Mouse (Mus musculus) forebrain, embryonic 14.5 days (tissue): ENCODE data around the gene Kcnh6. TPM values are rescaled to one million over a fixed set of nuclear protein-coding genes. Genes with fewer than 3 reads are reported as not detected.

ENCODE experiments used
- ATAC-seq: fragments of 200-750 bp; cut with Nextera tagmentation; 2 replicates; pipeline ENCODE4 v1.8.0; 2017; ENCODE audit warnings: mild to moderate bottlenecking, moderate library complexity
- DNase-seq: peaks from one replicate; pipeline ENCODE4 v3.0.0-alpha.2; 2015; ENCODE audit warnings: low spot score
- H3K27ac ChIP-seq: fragments of 300-500 bp; sonication (generic); 2 replicates; pipeline ENCODE4 v1.5.1; 2014; ENCODE audit warnings: low read depth, mild to moderate bottlenecking, control low read depth, low read length, moderate library complexity
- H3K27me3 ChIP-seq: fragments of 300-500 bp; sonication (generic); replicated peaks from 2 replicates; pipeline ENCODE4 v1.6.1; 2014; ENCODE audit warnings: low read length, control low read depth, mixed read lengths; ENCODE audit not compliant: control insufficient read depth, insufficient read depth
- H3K36me3 ChIP-seq: fragments of 300-500 bp; sonication (generic); 2 replicates; pipeline ENCODE4 v1.6.1; 2014; ENCODE audit warnings: low read length, control low read depth; ENCODE audit not compliant: control insufficient read depth, insufficient read depth
- H3K4me1 ChIP-seq: fragments of 300-500 bp; sonication (generic); 2 replicates; pipeline ENCODE4 v1.6.1; 2014; ENCODE audit warnings: antibody characterized with exemption, low read length, control low read depth; ENCODE audit not compliant: control insufficient read depth, insufficient read depth
- H3K4me2 ChIP-seq: fragments of 300-500 bp; sonication (generic); 2 replicates; pipeline ENCODE4 v1.6.1; 2014; ENCODE audit warnings: mild to moderate bottlenecking, control low read depth, low read length
- H3K4me3 ChIP-seq: fragments of 300-500 bp; sonication (generic); 2 replicates; pipeline ENCODE4 v1.5.1; 2014; ENCODE audit warnings: low read depth, low read length, control low read depth
- H3K9ac ChIP-seq: fragments of 300-500 bp; sonication (generic); 2 replicates; pipeline ENCODE4 v1.6.1; 2014; ENCODE audit warnings: mild to moderate bottlenecking, low read length, control low read depth, moderate library complexity
- H3K9me3 ChIP-seq: fragments of 300-500 bp; sonication (generic); replicated peaks from 2 replicates; pipeline ENCODE4 v1.6.1; 2016; ENCODE audit warnings: low read length, control low read depth, mixed read lengths; ENCODE audit not compliant: control insufficient read depth
- WGBS: fragments of 180-500 bp; shearing (Covaris S2); extraction: QIAGEN DNeasy Blood & Tissue Kit; methylation state at CpG from one replicate; pipeline ENCODE4 v1.1.7; 2014; 5-methylcytosine and 5-hydroxymethylcytosine counted together
- polyA plus RNA-seq: library from polyadenylated mRNA; unstranded; fragments of >200 nt; fragmentation: Nextera tagmentation; extraction: Ambion mirVana; gene quantifications from 2 replicates; pipeline ENCODE4 v1.2.1, GENCODE M21; 2014

Gene Kcnh6
- polyA plus RNA-seq, 1 experiment from 2014 or later: 0.48 TPM

DNA sequence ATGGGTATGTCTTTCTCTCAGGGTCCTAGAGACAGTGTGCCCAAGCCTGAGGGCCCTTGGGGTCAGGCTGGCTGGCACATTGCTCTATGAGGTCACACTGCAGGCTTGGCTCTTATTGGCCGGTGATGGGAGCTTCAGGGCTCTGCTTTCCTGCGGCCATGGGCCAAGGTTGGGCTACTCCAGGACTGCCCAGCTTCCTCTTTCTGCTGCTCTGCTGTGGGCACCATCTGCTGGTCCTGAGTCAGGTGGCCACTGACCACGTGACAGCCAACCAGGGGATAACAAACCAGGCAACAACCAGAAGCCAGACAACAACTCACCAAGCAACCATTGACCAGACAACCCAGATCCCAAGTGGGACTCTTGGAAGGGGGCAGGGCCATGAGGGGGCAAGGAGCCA is 32.9 kb upstream of the Kcnh6 start:
- Histone ChIP-seq H3K9ac (no peak overlapping the region), H3K4me1 (no peaks in the 10 kb centered on the region), H3K36me3 (no peaks in the 10 kb centered on the region), H3K27me3 (no peaks in the 10 kb centered on the region), H3K4me2 (no peak overlapping the region), H3K27ac (no peak overlapping the region), H3K4me3 (no peak overlapping the region), H3K9me3 (no peaks in the 10 kb centered on the region)
- 78% methylated on average over 3 of the region's 3 CpGs for WGBS
- DNase-seq: no peak
- no peak for ATAC-seq

DNA sequence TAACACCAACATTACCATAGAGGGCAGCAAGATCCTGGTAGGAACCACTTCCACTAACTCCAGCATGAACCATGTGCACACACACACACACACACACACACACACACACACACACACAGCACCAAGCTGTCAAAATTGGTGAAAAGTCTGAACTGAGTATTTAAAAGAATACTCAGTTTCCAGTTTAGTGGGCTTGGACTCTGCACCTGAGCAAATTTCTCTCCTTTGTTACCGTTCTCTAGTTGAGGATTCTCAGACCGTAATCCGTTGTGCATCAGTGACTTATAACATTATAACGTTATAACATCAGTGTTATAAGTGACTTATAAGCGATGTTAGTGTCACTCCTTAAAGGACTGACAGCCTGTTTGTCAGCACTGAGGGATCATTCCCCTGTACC is 32.3 kb upstream of the Kcnh6 start:
- DNase-seq: no peak
- no peaks in the 10 kb centered on the region for H3K27me3 ChIP-seq
- H3K27ac ChIP-seq: no peak overlapping the region
- H3K36me3 ChIP-seq: no peaks in the 10 kb centered on the region
- no peak overlapping the region for H3K4me2 ChIP-seq
- no peak overlapping the region for H3K4me3 ChIP-seq
- no peak overlapping the region for H3K9ac ChIP-seq
- no peaks in the 10 kb centered on the region for H3K4me1 ChIP-seq
- ATAC-seq: no peak
- H3K9me3 ChIP-seq: no peaks in the 10 kb centered on the region
- 86% methylated on average over 5 of the region's 5 CpGs for WGBS

DNA sequence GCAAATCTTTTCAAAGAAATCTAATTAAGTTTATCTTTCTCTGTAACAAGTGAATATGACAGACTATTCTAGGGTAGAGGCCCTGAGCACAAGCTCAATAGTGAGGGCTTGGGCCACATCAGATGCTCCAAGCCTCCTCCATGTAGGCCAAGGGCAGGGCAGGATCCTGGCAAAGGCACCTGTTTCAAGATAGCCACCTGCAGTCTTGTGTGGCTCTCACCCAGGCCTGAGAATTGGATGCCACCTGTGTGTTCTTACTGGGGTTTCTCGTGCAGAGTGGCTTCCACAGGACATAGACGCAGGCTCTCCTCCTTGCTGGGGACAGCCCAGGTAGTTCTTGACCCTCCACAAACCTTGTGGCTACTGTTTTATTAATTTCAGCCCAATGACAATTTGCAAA is 29.7 kb upstream of the Kcnh6 start:
- Histone ChIP-seq H3K9ac (no peak overlapping the region), H3K4me1 (no peaks in the 10 kb centered on the region)
- WGBS: 86% methylated on average over 2 of the region's 2 CpGs

DNA sequence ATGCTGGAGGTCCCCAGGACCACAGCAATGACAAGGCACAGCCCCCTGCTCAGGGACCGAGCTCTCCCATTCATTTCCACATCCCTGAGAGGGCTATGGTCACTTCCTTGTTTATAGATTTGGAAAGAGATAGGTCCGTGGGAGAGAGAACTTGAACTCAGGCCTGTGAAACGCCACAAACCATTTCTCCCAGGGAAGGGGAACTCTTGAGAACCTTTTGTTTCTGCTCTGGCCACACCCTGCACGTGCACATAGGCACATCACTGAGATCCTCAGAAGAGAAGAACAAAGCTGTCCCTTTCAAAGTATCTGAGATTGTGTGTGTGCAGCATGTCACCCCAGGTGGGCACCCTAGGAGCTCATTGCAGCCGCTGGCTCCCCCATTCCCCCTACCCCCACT is 29.3 kb upstream of the Kcnh6 start:
- WGBS: 77% methylated on average over 5 of the region's 5 CpGs
- no peak for ATAC-seq
- H3K9me3 ChIP-seq: no peaks in the 10 kb centered on the region

More for the DNA sequence above, 29.7 kb upstream of the Kcnh6 start:
- no peaks in the 10 kb centered on the region for H3K36me3 ChIP-seq
- H3K27me3 ChIP-seq: no peaks in the 10 kb centered on the region
- DNase-seq: no peak
- no peaks in the 10 kb centered on the region for H3K9me3 ChIP-seq
- H3K4me3 ChIP-seq: no peak overlapping the region
- H3K27ac ChIP-seq: no peak overlapping the region
- H3K4me2 ChIP-seq: no peak overlapping the region
- ATAC-seq: no peak

DNA sequence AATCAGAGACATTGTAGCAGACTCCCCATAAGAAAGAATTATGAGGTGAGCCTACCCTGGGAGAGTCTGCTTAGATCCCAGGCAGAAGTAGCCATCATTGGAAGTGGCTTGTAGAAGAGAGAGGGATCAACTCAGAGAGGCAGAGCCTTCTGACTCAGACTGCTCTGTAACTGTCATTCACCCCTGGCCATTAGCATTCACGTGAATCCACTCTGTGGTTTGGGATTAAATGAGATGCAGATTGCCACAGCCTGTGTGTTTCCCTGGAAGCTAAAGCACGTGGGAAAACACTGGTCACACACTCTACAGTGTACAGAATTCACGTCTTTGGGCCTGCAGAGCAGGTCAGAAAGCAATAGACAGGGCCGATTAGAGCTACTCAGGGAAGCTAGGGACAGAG is 23.5 kb upstream of the Kcnh6 start:
- 64% methylated on average over 4 of the region's 4 CpGs for WGBS
- H3K4me2 ChIP-seq: no peak overlapping the region
- no peaks in the 10 kb centered on the region for H3K9me3 ChIP-seq
- ATAC-seq (no peak), DNase-seq (no peak)
- no peaks in the 10 kb centered on the region for H3K27me3 ChIP-seq
- H3K4me3 ChIP-seq: no peak overlapping the region
- H3K36me3 ChIP-seq: no peaks in the 10 kb centered on the region
- H3K4me1 ChIP-seq: no peaks in the 10 kb centered on the region
- H3K9ac ChIP-seq: no peak overlapping the region
- no peak overlapping the region for H3K27ac ChIP-seq

More for the DNA sequence above, 29.3 kb upstream of the Kcnh6 start:
- Histone ChIP-seq H3K27me3 (no peaks in the 10 kb centered on the region), H3K4me3 (no peak overlapping the region), H3K27ac (no peak overlapping the region), H3K4me2 (no peak overlapping the region), H3K36me3 (no peaks in the 10 kb centered on the region), H3K9ac (no peak overlapping the region), H3K4me1 (no peaks in the 10 kb centered on the region)
- DNase-seq: no peak

DNA sequence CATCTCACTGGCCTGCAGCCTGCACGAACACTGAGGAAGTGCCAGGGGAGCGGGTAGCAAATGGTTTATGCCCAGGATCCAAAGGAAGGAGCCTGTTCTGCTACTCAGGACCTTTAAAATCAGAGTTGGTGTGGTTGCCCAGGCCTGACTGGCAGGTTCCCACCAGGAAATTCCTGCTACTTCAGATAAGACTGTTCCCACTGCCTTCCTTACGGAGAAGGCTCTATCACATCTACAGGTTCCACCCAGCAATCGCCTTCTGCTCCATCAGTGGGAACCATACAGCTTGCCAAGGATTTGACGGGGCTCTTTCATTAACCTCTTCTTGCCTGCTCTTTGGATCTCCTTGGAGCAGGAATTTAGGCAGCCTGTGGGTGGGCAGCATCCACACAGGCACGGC is 20.5 kb upstream of the Kcnh6 start:
- Histone ChIP-seq H3K4me2 (no peak overlapping the region), H3K27ac (no peak overlapping the region), H3K36me3 (no peaks in the 10 kb centered on the region), H3K9ac (no peak overlapping the region), H3K27me3 (no peaks in the 10 kb centered on the region), H3K4me1 (no peaks in the 10 kb centered on the region), H3K4me3 (no peak overlapping the region), H3K9me3 (no peaks in the 10 kb centered on the region)
- WGBS: 73% methylated on average over 6 of the region's 6 CpGs
- DNase-seq (no peak), ATAC-seq (no peak)

DNA sequence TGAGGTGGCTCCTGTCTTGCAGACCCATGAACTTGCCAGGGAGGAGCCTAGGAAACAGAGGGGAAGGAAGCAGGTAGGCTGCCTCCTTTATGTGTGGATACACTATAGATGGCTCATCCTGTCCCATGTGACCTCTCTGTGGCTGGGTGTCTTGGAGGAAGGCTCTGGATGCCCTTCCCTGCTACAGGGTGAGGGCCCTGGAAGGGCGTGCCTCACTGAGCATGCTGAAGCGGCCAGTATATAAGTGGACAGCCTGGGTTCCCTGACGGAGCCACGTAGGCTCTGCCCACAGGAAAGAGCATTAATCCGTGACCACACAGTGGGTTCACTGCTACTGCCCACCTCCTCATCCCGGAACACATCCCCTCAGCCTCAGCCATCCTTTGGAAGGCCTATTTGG is 18.5 kb upstream of the Kcnh6 start:
- Histone ChIP-seq H3K9me3 (no peaks in the 10 kb centered on the region), H3K9ac (no peak overlapping the region), H3K4me2 (no peak overlapping the region), H3K27me3 (no peaks in the 10 kb centered on the region), H3K4me3 (no peak overlapping the region), H3K4me1 (no peaks in the 10 kb centered on the region), H3K36me3 (no peaks in the 10 kb centered on the region), H3K27ac (no peak overlapping the region)
- WGBS: 79% methylated on average over 6 of the region's 6 CpGs
- DNase-seq (no peak), ATAC-seq (no peak)

DNA sequence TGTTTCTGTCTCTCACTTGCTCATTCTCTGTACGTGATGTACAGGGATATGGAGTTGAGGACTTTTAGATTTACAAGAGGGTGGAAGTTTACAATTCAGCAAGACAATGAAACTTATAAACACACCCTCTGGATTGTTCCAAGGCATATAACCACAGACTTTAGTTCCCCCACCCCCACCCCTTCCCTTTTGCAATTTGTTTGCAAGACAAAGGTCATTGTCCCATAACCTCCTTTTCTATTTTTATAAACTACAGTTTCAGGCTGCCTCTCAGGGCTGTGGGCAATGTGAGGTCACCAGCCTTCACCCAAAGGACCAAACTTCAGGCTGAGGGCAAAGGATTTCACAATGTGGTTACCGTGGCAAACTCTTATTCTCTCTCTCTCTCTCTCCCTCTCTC is 17.7 kb upstream of the Kcnh6 start:
- WGBS: 64% methylated on average over 2 of the region's 2 CpGs
- no peak for ATAC-seq
- no peaks in the 10 kb centered on the region for H3K36me3 ChIP-seq

DNA sequence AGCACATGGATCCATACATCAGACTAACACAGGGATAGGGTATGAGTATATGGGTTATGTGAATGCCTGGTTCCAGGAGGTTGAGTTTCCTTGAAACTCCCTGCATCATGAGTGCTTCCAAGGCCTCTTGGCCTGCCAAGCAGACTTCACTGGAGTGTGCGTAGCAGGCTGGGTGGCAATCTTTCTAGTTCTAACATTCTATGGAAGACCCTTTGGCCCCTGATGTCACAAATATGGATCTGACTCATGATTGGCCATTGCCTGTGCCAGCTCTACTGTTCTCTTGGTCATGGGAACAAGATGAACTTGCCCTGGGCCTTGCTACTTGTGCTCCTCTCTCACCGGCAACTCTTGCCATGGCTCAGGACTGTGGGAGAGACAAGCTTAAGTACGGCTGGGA is 13.5 kb upstream of the Kcnh6 start, which contains the start of gene Ace3:
Ace3 (plus strand) TSS at position 301 of the 400 bp plus-strand sequence.
- no peak within 1 kb of the TSS for H3K4me3 ChIP-seq
- DNase-seq (no peak), ATAC-seq (no peak)
- H3K4me2 ChIP-seq: no peak within 1 kb of the TSS
- WGBS: 96% methylated on average over 3 of the region's 3 CpGs
- no peaks in the 10 kb centered on the region for H3K9me3 ChIP-seq
- H3K36me3 ChIP-seq: no peaks in the 10 kb centered on the region
- H3K27ac ChIP-seq: no peak within 1 kb of the TSS
- H3K4me1 ChIP-seq: no peaks in the 10 kb centered on the region
- no peak within 1 kb of the TSS for H3K9ac ChIP-seq
- no peaks in the 10 kb centered on the region for H3K27me3 ChIP-seq

More for the DNA sequence above, 17.7 kb upstream of the Kcnh6 start:
- no peaks in the 10 kb centered on the region for H3K27me3 ChIP-seq
- no peak overlapping the region for H3K4me2 ChIP-seq
- H3K4me1 ChIP-seq: no peaks in the 10 kb centered on the region
- DNase-seq: no peak
- H3K4me3 ChIP-seq: no peak overlapping the region
- no peak overlapping the region for H3K9ac ChIP-seq
- H3K9me3 ChIP-seq: no peaks in the 10 kb centered on the region
- no peak overlapping the region for H3K27ac ChIP-seq
